Mouse (Mus musculus): ENCODE results near the gene Clcn1. TPM values are rescaled to one million over a fixed set of nuclear protein-coding genes. Genes with fewer than 3 reads are reported as not detected.

Clcn1 gene
- polyA plus RNA-seq, 1 experiment, result 9.1 TPM

DNA sequence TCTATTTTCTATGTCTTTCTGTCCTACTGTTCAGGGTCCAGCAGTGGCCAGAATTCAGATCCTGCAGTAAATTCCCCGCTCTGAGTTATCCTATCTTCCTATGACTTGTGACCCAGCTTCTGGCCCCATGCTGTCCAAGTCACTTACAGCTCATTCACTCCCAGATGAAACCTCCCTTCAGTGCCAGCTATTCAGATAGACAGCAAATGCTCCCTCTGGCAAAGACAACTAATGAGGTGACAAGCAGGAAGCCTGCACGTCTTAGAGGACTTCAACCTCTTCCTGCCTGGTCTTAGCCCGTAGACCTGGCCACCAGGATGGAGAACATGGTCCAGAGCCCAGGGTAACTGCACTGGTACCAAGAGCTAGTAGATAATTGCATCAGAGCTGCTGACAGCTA is 76.5 kb downstream of the Clcn1 start:
- DNase-seq (ENCODE audit: extremely low spot score in 1 of 2, low spot score in 1 of 2), result no peak

DNA sequence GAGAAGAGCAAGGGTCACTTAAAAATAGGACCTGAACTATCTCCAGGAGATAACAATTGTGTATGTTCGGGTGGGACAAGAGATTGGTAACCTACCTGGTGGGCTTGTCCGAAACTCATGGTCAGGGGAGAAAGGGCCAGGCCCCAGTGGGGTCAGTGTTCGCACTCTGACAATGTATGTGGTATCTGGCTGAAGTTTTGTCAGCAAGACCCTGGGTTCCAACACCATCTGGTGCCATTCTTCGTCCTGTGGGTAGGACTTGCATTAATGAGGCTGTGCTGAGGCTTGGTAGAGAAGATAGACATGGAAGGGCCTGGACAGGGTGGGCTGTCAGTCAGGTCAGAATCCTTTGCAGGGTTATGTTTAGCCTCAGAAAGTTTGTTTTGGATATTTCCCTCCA is 77.6 kb downstream of the Clcn1 start:
- no peak for DNase-seq (ENCODE audit: extremely low spot score in 1 of 2, low spot score in 1 of 2)

DNA sequence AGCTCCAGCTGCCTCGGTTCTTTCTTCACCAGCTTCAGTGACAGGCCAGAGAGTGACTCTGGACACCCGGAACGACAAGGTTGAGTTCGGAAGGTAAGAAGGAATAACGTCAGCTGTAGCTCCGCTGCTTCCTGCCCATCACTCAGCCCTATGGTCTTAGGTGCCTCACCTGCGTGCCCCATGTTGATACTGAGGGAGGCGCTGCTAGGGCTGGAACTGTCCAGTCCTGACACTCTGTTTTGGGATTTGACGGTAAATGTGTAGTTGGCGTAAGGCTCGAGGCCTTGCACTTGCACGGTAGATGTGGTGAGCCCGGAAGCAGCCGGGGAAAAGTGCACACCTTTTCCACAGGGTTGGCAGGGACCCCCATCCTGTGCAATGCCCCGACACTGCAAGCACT is 78.1 kb downstream of the Clcn1 start:
- DNase-seq (ENCODE audit: extremely low spot score in 1 of 2, low spot score in 1 of 2), result no peak

DNA sequence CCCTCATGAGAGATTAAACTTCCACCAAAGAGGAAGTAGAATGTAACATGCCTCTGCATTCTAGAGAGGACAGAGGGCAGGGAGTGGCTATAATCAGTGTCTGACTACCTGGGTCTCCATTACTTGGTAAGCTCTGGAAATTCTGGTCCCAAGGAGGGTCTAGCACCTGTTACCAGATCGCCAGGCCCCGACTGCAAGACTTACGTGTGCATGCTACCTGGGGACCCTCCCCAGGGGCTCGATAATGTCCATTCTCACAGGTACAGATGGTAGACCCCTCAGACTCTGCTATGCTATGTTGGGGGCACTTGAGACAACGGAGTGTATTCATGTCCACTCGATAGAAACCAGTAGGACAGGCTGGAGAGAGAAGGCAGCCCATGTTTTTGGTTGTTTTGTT is 78.7 kb downstream of the Clcn1 start:
- DNase-seq (ENCODE audit: extremely low spot score in 1 of 2, low spot score in 1 of 2), result no peak

Other genes starting within 250 kb of the Clcn1 start
- not detected in 2 replicates for gene Sva, start 248.3 kb upstream of the Clcn1 start, polyA plus RNA-seq (2012; rRNA removed)
- not detected in 2 replicates for gene Tas2r139, start 145.7 kb upstream of the Clcn1 start, polyA plus RNA-seq (2012; rRNA removed)
- gene Tas2r144, start 71.4 kb upstream of the Clcn1 start, polyA plus RNA-seq (2012; rRNA removed), result not detected in 2 replicates
- gene Gstk1, start 40.8 kb upstream of the Clcn1 start, polyA plus RNA-seq (2012; rRNA removed), result 25.6 and 25.7 TPM in 2 replicates
- not detected in 2 replicates for gene Tmem139, start 24.7 kb upstream of the Clcn1 start, polyA plus RNA-seq (2012; rRNA removed)
- 29.1 and 30.8 TPM in 2 replicates for gene Casp2, start 21.7 kb upstream of the Clcn1 start, polyA plus RNA-seq (2012; rRNA removed)
- gene Fam131b, start 38.0 kb downstream of the Clcn1 start, polyA plus RNA-seq (2012; rRNA removed), result 85.7 and 92.4 TPM in 2 replicates
- gene Zyx, start 62.9 kb downstream of the Clcn1 start, polyA plus RNA-seq (2012; rRNA removed), result 59.7 and 69.8 TPM in 2 replicates
- gene Epha1, start 86.6 kb downstream of the Clcn1 start, polyA plus RNA-seq (2012; rRNA removed), result 0.23 and 0.52 TPM in 2 replicates
- 0.17 and 0.18 TPM in 2 replicates for gene Tas2r143, start 113.6 kb downstream of the Clcn1 start, polyA plus RNA-seq (2012; rRNA removed)
- 0.08 and 0.14 TPM in 2 replicates for gene Tas2r135, start 118.7 kb downstream of the Clcn1 start, polyA plus RNA-seq (2012; rRNA removed)
- gene Tas2r126, start 147.8 kb downstream of the Clcn1 start, polyA plus RNA-seq (2012; rRNA removed), result not detected in 2 replicates
- not detected in 2 replicates for gene Olfr458, start 178.5 kb downstream of the Clcn1 start, polyA plus RNA-seq (2012; rRNA removed)
- not detected in 2 replicates for gene Olfr457, start 189.7 kb downstream of the Clcn1 start, polyA plus RNA-seq (2012; rRNA removed)
- not detected in 2 replicates for gene Olfr456, start 200.5 kb downstream of the Clcn1 start, polyA plus RNA-seq (2012; rRNA removed)

Data from frontal cortex, adult 2 months (tissue).